Mouse (Mus musculus) kidney, postnatal 0 days (tissue): ENCODE measurements around the gene Actr3b. TPM values are rescaled to one million over a fixed set of nuclear protein-coding genes. Genes with fewer than 3 reads are reported as not detected.

Experiments
- ATAC-seq: fragments of 200-750 bp; cut with Nextera tagmentation; replicated peaks from 2 replicates; pipeline ENCODE4 v1.8.0; 2017; ENCODE audit warnings: low read depth, moderate number of reproducible peaks, moderate TSS enrichment, moderate library complexity; ENCODE audit not compliant: low FRiP score
- DNase-seq: peaks from one replicate; pipeline ENCODE4 v3.0.0-alpha.2; 2016; ENCODE audit warnings: low spot score
- H3K27ac ChIP-seq: fragments of 300-500 bp; sonication (generic); 2 replicates; pipeline ENCODE4 v1.5.1; 2014; ENCODE audit warnings: mild to moderate bottlenecking
- H3K27me3 ChIP-seq: fragments of 300-500 bp; sonication (generic); 2 replicates; pipeline ENCODE4 v1.6.1; 2014; ENCODE audit warnings: low read length, mixed read lengths; ENCODE audit not compliant: insufficient read depth
- H3K36me3 ChIP-seq: fragments of 300-500 bp; sonication (generic); 2 replicates; pipeline ENCODE4 v1.6.1; 2014; ENCODE audit warnings: low read length, mixed read lengths; ENCODE audit not compliant: insufficient read depth
- H3K4me1 ChIP-seq: fragments of 300-500 bp; sonication (generic); replicated peaks from 2 replicates; pipeline ENCODE4 v1.6.1; 2014; ENCODE audit warnings: antibody characterized with exemption, low read length, mixed read lengths; ENCODE audit not compliant: insufficient read depth
- H3K4me2 ChIP-seq: fragments of 300-500 bp; sonication (generic); 2 replicates; pipeline ENCODE4 v1.6.1; 2014; ENCODE audit warnings: mild to moderate bottlenecking, low read length, moderate library complexity, mixed read lengths
- H3K4me3 ChIP-seq: fragments of 300-500 bp; sonication (generic); replicated peaks from 2 replicates; pipeline ENCODE4 v1.5.1; 2014; ENCODE audit warnings: low read depth, low read length
- H3K9ac ChIP-seq: fragments of 300-500 bp; sonication (generic); 2 replicates; pipeline ENCODE4 v1.6.1; 2014; ENCODE audit warnings: low read depth, low read length
- H3K9me3 ChIP-seq: fragments of 300-500 bp; sonication (generic); replicated peaks from 2 replicates; pipeline ENCODE4 v1.6.1; 2016; ENCODE audit warnings: low read length, inconsistent platforms, mixed read lengths
- CTCF ChIP-seq: IDR thresholded peaks from 2 replicates; pipeline ENCODE4 v1.5.1; 2016; ENCODE audit warnings: antibody characterized with exemption, low read depth, mild to moderate bottlenecking, moderate library complexity
- WGBS: fragments of 180-500 bp; shearing (Covaris S2); extraction: QIAGEN DNeasy Blood & Tissue Kit; methylation state at CpG from one replicate; pipeline ENCODE4 v1.1.7; 2014; 5-methylcytosine and 5-hydroxymethylcytosine counted together
- polyA plus RNA-seq: library from polyadenylated mRNA; unstranded; fragments of >200 nt; fragmentation: Nextera tagmentation; extraction: Ambion mirVana; gene quantifications from 2 replicates; pipeline ENCODE4 v1.2.1, GENCODE M21; 2015

The Actr3b gene
- polyA plus RNA-seq, 1 experiment from 2014 or later = 5.8 TPM

- H3K27me3 ChIP-seq = no peaks in the 10 kb centered on the region
Observed at GRCm38 (mm10) chr5:25889746-25890382, 130.1 kb downstream of the Actr3b start.

GRCm38 (mm10) chr5:25891321-25891720 lies 131.5 kb downstream of the Actr3b start:
- Histone ChIP-seq H3K9me3 (no peaks in the 10 kb centered on the region), H3K4me1 (no peaks in the 10 kb centered on the region), H3K36me3 (no peaks in the 10 kb centered on the region), H3K27ac (no peak overlapping the region), H3K27me3 (no peaks in the 10 kb centered on the region), H3K4me2 (no peak overlapping the region), H3K4me3 (no peak overlapping the region), H3K9ac (no peak overlapping the region)
- DNase-seq (no peak), ATAC-seq (no peak)
- WGBS = 86% methylated on average over 1 of the region's 1 CpGs
- no peak for TF ChIP-seq CTCF

More at GRCm38 (mm10) chr5:25889746-25890382, 130.1 kb downstream of the Actr3b start:
- H3K9me3 ChIP-seq = no peaks in the 10 kb centered on the region
- DNase-seq (no peak), ATAC-seq (no peak)
- WGBS = 46% methylated on average over 3 of the region's 3 CpGs
- no peak overlapping the region for H3K27ac ChIP-seq
- no peaks in the 10 kb centered on the region for H3K4me1 ChIP-seq
- no peak for TF ChIP-seq CTCF
- H3K4me2 ChIP-seq = no peak overlapping the region
- no peak overlapping the region for H3K9ac ChIP-seq
- no peak overlapping the region for H3K4me3 ChIP-seq
- H3K36me3 ChIP-seq = no peaks in the 10 kb centered on the region

Other genes starting within 250 kb of the Actr3b start
- not detected in 2 replicates for gene Cct8l1, start 243.9 kb upstream of the Actr3b start, polyA plus RNA-seq
- gene Xrcc2, start 54.2 kb upstream of the Actr3b start, polyA plus RNA-seq = 3.6 and 4.5 TPM in 2 replicates
- not detected in 2 replicates for gene Gm21663, start 182.4 kb downstream of the Actr3b start, polyA plus RNA-seq
- not detected in 2 replicates for gene Gm21671, start 194.4 kb downstream of the Actr3b start, polyA plus RNA-seq
- gene Gm21680, start 212.7 kb downstream of the Actr3b start, polyA plus RNA-seq = not detected in 2 replicates
- not detected in 2 replicates for gene Gm21698, start 228.7 kb downstream of the Actr3b start, polyA plus RNA-seq
- gene Gm1979, start 244.8 kb downstream of the Actr3b start, polyA plus RNA-seq = 0.05 TPM in 1 of 2 replicates, not detected in the other